Mouse (Mus musculus) kidney, postnatal 10 days (tissue): Measurements from ENCODE around the gene Micall2.
"Not testable (repeated sequence)": the region's sequence is repeated elsewhere in the genome, so short reads cannot be mapped to it uniquely, and the experiment has no call there.

Experiments
- DNase-seq: peaks from one replicate; pipeline ENCODE4 v3.0.0; 2021; ENCODE audit warnings: mixed read lengths

Micall2 gene

GRCm38 (mm10) chr5:139735677-139736503 is at the start of gene Micall2:
Gene Micall2, minus strand, starts transcription at chr5:139736336.
- peak; percentile 98 for DNase-seq

- DNase-seq, result no peak
These were observed 45.3 kb upstream of the Micall2 start for GRCm38 (mm10) chr5:139781406-139781805.

GRCm38 (mm10) chr5:139776966-139777365 is 40.8 kb upstream of the Micall2 start:
- DNase-seq, result no peak

GRCm38 (mm10) chr5:139775216-139775926 is 39.2 kb upstream of the Micall2 start, which contains the start of gene Ints1:
Gene Ints1, minus strand, starts transcription at chr5:139775674.
- DNase-seq, result peak; percentile 99

- DNase-seq, result no peak
These were observed 32.1 kb upstream of the Micall2 start for GRCm38 (mm10) chr5:139768216-139768615.

- peak; percentile 45 for DNase-seq
These were observed 28.2 kb upstream of the Micall2 start for GRCm38 (mm10) chr5:139764296-139764695.

- no peak for DNase-seq
These were observed 22.0 kb upstream of the Micall2 start for GRCm38 (mm10) chr5:139758096-139758495.

GRCm38 (mm10) chr5:139756586-139756985 is 20.4 kb upstream of the Micall2 start:
- DNase-seq, result no peak

GRCm38 (mm10) chr5:139756135-139756534 is 20.0 kb upstream of the Micall2 start:
- no peak for DNase-seq

- peak; percentile 78 for DNase-seq
These were observed 18.6 kb upstream of the Micall2 start for GRCm38 (mm10) chr5:139754753-139755152.

GRCm38 (mm10) chr5:139750535-139750934 is 14.4 kb upstream of the Micall2 start:
- DNase-seq, result peak; percentile 81

- peak; percentile 83 for DNase-seq
These were observed 13.4 kb upstream of the Micall2 start for GRCm38 (mm10) chr5:139749413-139750125.

- peak; percentile 84 for DNase-seq
These were observed 9.6 kb upstream of the Micall2 start for GRCm38 (mm10) chr5:139745771-139746170.

GRCm38 (mm10) chr5:139742640-139743039 is 6.5 kb upstream of the Micall2 start:
- DNase-seq, result not testable (repeated sequence)

- no peak for DNase-seq
These were observed 2.6 kb upstream of the Micall2 start for GRCm38 (mm10) chr5:139738592-139739315.

GRCm38 (mm10) chr5:139737841-139738591 is 1.9 kb upstream of the Micall2 start:
- DNase-seq, result peak; percentile 62

- no peak for DNase-seq
These were observed 386 bp upstream of the Micall2 start for GRCm38 (mm10) chr5:139736504-139736940.

GRCm38 (mm10) chr5:139734746-139735145 is 1.4 kb downstream of the Micall2 start:
- DNase-seq, result no peak

- DNase-seq, result no peak
These were observed 2.1 kb downstream of the Micall2 start for GRCm38 (mm10) chr5:139734016-139734415.

GRCm38 (mm10) chr5:139732634-139733107 is 3.5 kb downstream of the Micall2 start:
- peak; percentile 86 for DNase-seq

GRCm38 (mm10) chr5:139730712-139731486 is 5.2 kb downstream of the Micall2 start:
- DNase-seq, result peak; percentile 69
